Mouse (Mus musculus) brain, embryonic 14.5 days (tissue): ENCODE results near the gene Hoxc12. TPM values are rescaled to one million over a fixed set of nuclear protein-coding genes. Genes with fewer than 3 reads are reported as not detected.

Source experiments
- DNase-seq: peaks from one replicate; pipeline ENCODE4 v3.0.0-alpha.2; 2011; ENCODE audit warnings: low read depth
- CTCF ChIP-seq: fragments of 200-500 bp; IDR thresholded peaks from 2 replicates; pipeline ENCODE4 v1.5.1; 2012; ENCODE audit warnings: inconsistent platforms, mild to moderate bottlenecking, moderate library complexity, borderline replicate concordance; ENCODE audit not compliant: insufficient read depth, insufficient read length; ENCODE audit errors: extremely low read depth
- POLR2A ChIP-seq: fragments of 200-500 bp; IDR thresholded peaks from 2 replicates; pipeline ENCODE4 v1.6.1; 2012; ENCODE audit warnings: mild to moderate bottlenecking, inconsistent platforms, borderline replicate concordance; ENCODE audit not compliant: poor library complexity, insufficient read depth, insufficient read length, severe bottlenecking; ENCODE audit errors: extremely low read depth
- polyA plus RNA-seq: library from polyadenylated mRNA; depleted of rRNA; stranded (reverse); fragments of >200 nt; gene quantifications from 2 replicates; pipeline ENCODE4 v1.2.3, GENCODE M21; 2012; rRNA removed

Hoxc12 gene
- not detected in 2 replicates for polyA plus RNA-seq

DNA sequence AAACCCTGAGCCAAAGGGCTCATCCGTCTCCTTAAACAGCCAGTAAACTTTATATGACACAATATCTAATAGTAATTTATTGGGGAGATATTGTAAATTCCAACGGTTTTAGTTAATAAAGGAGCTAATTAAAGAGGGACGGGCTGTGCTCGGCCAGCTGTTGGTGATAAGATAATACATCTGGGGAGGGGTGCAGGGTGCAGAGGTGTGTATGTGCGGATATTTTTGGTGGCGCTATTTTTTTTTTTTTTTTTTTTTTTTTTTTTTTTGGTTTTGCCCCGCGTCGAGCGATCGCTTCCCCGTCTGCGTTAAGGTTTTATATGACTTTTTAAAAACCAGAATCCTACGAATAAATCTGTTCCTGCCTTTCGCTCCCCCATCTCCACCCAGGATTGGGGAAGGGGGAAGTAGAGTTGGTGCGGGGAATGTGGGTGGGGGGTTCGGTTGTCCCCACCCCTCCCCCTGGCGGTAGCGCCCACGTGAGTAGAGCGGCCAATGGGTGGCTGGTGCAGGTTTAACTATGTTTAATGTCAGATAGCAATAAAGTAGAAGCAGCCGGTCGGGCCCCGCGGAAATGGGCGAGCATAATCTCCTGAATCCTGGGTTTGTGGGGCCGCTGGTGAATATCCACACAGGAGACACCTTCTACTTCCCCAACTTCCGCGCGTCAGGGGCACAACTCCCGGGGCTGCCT lies at the start of gene Hoxc12:
TSS of gene Hoxc12 (plus strand) at position 479 of the 694 bp plus-strand sequence.
- TF ChIP-seq CTCF (no peak), POLR2A (no peak)
- no peak for DNase-seq

DNA sequence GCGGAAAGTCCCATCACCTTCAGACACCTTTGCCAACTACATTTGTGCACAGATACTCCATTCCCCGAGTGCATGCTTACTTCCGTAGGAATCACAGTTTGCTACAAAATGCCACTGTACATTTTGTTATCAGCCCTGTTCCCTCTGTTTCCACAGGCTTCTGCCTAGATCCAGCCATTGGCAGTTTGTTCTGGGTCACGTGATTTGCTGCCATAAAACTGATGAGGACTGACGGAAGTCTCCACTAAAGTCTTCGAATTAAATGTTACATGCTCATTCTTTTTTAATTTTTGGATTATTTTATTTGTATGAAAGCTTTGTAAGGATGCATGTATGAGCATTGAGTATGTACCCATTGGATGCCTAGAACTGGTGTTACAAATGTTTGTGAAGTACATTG lies 41.4 kb upstream of the Hoxc12 start:
- TF ChIP-seq CTCF (no peak), POLR2A (no peak)

DNA sequence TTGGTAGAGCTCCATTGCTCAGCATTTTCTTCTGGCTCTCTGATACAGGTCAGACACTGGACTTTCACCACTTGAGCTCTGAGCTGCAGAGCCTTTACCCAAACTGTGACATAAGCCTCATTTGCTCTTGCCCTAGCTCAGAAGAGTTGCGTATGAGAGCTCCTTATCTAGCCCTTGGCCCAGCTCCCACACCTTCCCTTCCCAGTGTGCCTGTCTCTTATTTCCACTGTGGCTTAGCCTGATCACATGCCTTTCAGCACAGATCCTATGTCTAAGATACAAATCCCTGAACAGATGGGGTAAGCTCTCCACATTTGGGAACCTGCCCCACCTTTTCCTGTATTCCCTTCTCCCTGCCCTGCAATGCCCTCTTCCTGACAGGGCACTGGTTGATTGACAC lies 31.6 kb upstream of the Hoxc12 start:
- TF ChIP-seq POLR2A, result no peak
- no peak for TF ChIP-seq CTCF
- no peak for DNase-seq

More for the DNA sequence above, 41.4 kb upstream of the Hoxc12 start:
- no peak for DNase-seq

DNA sequence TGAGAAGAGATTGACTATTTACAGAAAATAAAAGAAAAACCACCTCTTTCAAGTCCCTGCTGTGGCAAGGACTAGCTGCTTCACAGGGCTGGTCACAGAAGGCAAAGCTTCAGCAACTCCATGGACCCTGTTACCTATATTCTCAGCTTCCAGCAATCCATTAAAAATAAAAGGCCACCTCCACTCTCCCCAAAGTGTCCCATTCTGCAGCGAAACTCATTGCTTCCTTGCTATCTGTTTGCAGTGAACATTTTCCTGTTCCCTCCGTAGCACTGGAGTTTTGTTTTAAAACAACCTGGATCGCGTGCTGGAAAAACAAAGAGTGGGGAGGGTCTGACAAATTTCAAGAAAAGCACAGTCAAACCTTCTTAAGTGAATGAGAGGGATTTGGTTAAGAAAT lies 27.0 kb upstream of the Hoxc12 start:
- DNase-seq, result no peak
- TF ChIP-seq POLR2A (no peak), CTCF (no peak)

GRCm38 (mm10) chr15:102910038-102910437 lies 26.5 kb upstream of the Hoxc12 start:
- DNase-seq, result no peak
- TF ChIP-seq CTCF (no peak), POLR2A (no peak)

DNA sequence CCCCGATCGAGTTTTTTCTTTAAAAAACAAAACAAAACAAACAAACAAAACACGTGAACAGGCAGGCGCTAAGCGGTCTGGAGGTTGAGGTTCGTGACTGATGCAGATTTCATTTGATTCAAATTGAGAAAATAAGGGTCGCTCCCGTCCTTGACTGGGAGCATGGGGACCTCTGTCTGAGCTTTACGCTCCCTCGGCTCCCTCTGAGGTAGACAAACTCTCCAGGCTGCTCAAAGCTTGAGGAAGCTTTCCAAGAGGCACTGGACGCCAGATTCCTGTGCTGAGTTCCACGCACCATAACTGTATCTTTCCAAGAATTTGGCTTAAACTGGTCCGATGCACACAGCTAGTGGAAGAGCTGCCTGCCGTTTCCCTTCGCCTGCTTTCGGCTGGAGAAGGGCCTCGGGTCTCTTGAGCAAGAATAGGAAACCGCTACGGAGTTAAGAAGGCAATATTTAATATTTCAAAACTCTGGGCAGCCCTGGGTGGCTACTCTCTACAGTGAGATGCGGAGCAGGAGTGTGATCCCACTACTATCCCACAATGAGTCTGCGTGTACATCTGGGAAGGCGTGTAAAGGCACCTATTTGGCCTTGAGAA lies 26.0 kb upstream of the Hoxc12 start:
- DNase-seq, result no peak
- TF ChIP-seq CTCF (no peak), POLR2A (no peak)

GRCm38 (mm10) chr15:102913038-102913585 lies 23.4 kb upstream of the Hoxc12 start:
- no peak for TF ChIP-seq POLR2A
- no peak for TF ChIP-seq CTCF
- no peak for DNase-seq

- no peak for TF ChIP-seq CTCF
- TF ChIP-seq POLR2A, result no peak
- no peak for DNase-seq
These were observed 18.5 kb upstream of the Hoxc12 start for GRCm38 (mm10) chr15:102917972-102918572.

DNA sequence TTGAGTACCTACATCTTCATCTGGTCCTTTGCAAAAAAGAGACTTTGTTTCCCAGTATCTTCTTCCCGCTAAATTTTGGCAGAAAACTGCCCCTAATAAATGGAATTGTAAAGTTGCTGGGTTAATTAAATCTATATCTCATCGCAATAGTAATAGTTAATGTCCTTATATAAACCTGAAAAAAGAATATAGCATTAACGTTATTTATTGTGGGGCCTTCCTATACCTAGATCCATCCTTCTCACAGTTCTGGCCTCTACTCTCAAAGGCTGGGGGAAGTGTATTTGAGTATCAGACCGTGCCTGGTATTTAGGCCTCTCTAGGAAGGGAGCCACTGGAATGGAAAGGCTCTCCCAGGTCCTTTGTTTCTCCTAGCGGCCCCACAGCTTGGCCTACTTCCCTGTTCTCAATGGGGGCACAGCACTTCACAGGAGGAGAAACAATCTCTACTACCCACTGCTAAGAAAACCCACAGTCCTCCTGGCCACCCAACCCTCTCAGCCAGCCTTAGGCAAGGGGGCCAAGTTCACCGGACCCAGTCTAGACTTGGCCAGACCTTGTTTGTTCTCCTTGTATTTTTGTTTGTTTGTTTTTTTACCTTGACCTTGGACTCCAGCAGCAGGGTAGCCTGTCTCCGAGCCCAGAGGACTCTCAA lies 17.8 kb upstream of the Hoxc12 start:
- TF ChIP-seq CTCF (no peak), POLR2A (no peak)
- no peak for DNase-seq

DNA sequence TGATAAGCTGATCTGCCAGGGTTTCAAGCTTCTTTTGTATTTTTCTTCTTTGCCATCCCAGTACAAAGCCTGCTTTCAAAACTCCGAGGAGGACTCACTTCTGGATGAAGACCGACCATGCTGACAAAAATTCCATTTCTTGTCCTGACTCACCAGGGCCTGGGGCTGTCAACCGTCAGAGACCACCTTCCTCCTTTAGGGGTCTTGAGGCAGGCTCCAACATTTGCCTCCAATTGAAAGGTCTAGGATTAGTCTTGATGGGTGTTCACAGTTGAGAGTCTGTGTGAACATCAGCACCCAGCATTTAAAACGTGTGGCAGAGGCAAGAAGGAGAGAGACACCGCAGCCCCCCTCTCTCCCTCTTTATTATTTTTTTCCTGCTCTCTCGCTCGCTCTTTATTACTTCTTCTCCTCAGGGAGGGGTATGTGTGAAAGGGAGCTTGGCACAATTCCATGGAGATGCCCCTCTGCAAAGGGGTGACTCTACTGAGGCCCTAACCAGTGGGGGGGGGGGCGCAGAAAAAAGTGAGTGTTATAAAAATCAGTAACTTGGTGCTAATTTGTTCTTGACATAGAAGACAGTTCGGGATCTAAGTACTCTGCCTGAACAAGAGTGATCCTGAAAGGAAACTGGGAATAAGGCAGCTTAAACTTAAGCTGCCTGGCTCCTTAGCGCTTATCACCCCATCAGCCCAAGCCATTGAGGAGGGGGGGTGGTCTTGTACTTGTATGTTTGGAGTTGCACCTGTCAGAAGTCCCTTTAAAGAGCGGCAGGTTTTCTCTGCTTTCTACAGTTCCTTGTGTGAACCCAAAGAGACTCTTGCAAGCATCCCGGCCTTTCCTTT lies 17.0 kb upstream of the Hoxc12 start:
- no peak for DNase-seq
- no peak for TF ChIP-seq CTCF
- TF ChIP-seq POLR2A, result no peak
